ENCODE assay signal across 26 mouse cellular contexts in the genomic region with DNA sequence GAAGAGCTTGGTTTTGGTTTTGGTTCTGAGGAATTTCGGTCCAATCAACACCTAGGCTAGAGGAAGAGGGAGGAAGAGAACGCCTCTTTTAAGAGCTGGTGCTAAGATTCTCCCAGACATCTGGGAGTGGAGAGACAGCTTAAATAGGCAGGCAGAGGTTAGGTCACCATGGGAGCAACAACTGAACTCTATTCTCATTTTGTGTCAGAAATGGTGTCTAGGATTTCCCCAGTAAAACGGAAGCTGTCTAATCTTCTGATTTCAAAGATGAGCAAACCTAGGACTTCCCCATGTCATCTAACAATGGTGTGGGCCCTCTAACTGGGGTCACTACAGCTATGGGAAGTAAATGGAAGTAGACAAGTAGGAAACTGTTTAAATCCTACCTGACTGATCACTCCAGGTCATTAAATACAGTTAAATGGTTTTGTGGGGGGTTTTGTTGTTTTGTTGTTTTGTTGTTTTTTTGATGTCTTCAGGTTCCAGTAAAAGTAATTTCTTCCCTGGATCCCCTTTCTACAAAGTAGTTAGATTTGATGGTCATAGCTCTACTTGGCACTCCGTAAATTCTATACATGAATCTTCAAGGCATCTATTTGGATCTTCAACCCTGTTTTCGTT.
DNase-seq lines count a peak whose midpoint lies in the region; ATAC-seq and TF ChIP-seq lines count a peak whose summit lies in the region.
"Had no signal": no experiment of that assay in that cellular context is flagged by ENCODE, and none has a peak within 500 bp of the region (broad histone marks: within the 10 kb centered on the region; RNA-seq: fewer than 3 reads in every experiment).

No protein-coding gene starts in this region.

- no peaks in the 10 kb centered on the region for H3K79me2 ChIP-seq in CH12.LX (replicated peaks; ENCODE audit: control insufficient read depth, extremely low read depth, insufficient read depth, poor library complexity, severe bottlenecking)

- peak; percentile 12 for DNase-seq in heart, adult 11 months
- peak; percentile 92 for DNase-seq in CH12.LX (ENCODE audit: extremely low read depth)
- DNase-seq in urinary bladder, postnatal 25 days (ENCODE audit: low spot score) = no peak
- DNase-seq in right cerebral cortex, adult 2 months (ENCODE audit: low spot score in 2 of 2) = no peak
- DNase-seq: adrenal gland, postnatal 10 days; adrenal gland, postnatal 36 days; B cell, adult 2 months; cerebellum, adult 11 months; cerebellum, adult 2 months; cerebellum, postnatal 10 days; cerebellum, postnatal 36 days; embryo, embryonic 11 days; gastrocnemius, postnatal 25 days; heart, adult 2 months; kidney, adult 2 months had no signal

- peak; percentile 8 for TF ChIP-seq RAD21 in CH12.LX (IDR thresholded peaks at IDR 0.05; ENCODE audit: low read depth, low read length)

- H3K4me1 ChIP-seq in heart, embryonic 11.5 days (ENCODE audit: control insufficient read depth, insufficient read depth, low read length) = no peaks in the 10 kb centered on the region
- H3K4me1 ChIP-seq in CH12.LX (ENCODE audit: control insufficient read depth in 1 of 2, insufficient read depth in 2 of 2) = peaks cover 30 to 39% of the 10 kb centered on the region in 2 experiments
- H3K4me1 ChIP-seq: forebrain, embryonic 12.5 days; heart, embryonic 10.5 days; hindbrain, embryonic 12.5 days; hindbrain, embryonic 15.5 days had no signal

- TF ChIP-seq EP300 in CH12.LX (IDR thresholded peaks at IDR 0.05; ENCODE audit: low read length) = peak; percentile 98

- no peaks in the 10 kb centered on the region for H3K9me3 ChIP-seq in heart, embryonic 11.5 days (replicated peaks; ENCODE audit: control insufficient read depth, low read length)
- no peaks in the 10 kb centered on the region for H3K9me3 ChIP-seq in CH12.LX (replicated peaks; ENCODE audit: low read length)
- H3K9me3 ChIP-seq: embryonic facial prominence, embryonic 10.5 days; embryonic facial prominence, embryonic 13.5 days; forebrain, embryonic 12.5 days; forebrain, embryonic 15.5 days; heart, embryonic 10.5 days; hindbrain, embryonic 12.5 days; hindbrain, embryonic 15.5 days had no signal

- H3K4me3 ChIP-seq in heart, embryonic 11.5 days (ENCODE audit: low read depth, low read length) = no peak overlapping the region
- peak overlapping the region in 2 of 3 experiments; percentile 4 to 17 for H3K4me3 ChIP-seq in CH12.LX (replicated peaks in 1 of 3; ENCODE audit: low read depth in 2 of 3, low read length in 2 of 3, poor library complexity in 1 of 3)
- H3K4me3 ChIP-seq: embryonic facial prominence, embryonic 10.5 days; embryonic facial prominence, embryonic 13.5 days; erythroblast, embryonic 14.5 days; forebrain, embryonic 12.5 days; forebrain, embryonic 15.5 days; heart, adult 2 months; heart, embryonic 10.5 days; hindbrain, embryonic 12.5 days; hindbrain, embryonic 15.5 days had no signal

- H3K4me2 ChIP-seq in heart, embryonic 11.5 days = no peak overlapping the region
- H3K4me2 ChIP-seq in CH12.LX (ENCODE audit: insufficient read depth, low read depth, poor library complexity, severe bottlenecking) = peak overlapping the region; percentile 65; the same call in 1 of the 2 replicates
- H3K4me2 ChIP-seq: embryonic facial prominence, embryonic 13.5 days; forebrain, embryonic 12.5 days; forebrain, embryonic 15.5 days; hindbrain, embryonic 12.5 days; hindbrain, embryonic 15.5 days had no signal

- in situ Hi-C loops in CH12.LX (cut with MboI; ENCODE audit: low pct_ligation_motif_present, low pct_unique_long_range_greater_than_20kb, low sequenced_read_pairs) = loop anchor here (25.0 kb wide), 1 partner anchor 608 kb away; a partner anchor contains a TSS

- H3K36me3 ChIP-seq in heart, embryonic 11.5 days (ENCODE audit: control insufficient read depth, insufficient read depth, low read length) = no peaks in the 10 kb centered on the region
- no peaks in the 10 kb centered on the region for H3K36me3 ChIP-seq in CH12.LX (replicated peaks in 1 of 2; ENCODE audit: control insufficient read depth in 1 of 2, insufficient read depth in 1 of 2, low read length in 1 of 2)
- H3K36me3 ChIP-seq: embryonic facial prominence, embryonic 10.5 days; embryonic facial prominence, embryonic 13.5 days; forebrain, embryonic 12.5 days; forebrain, embryonic 15.5 days; heart, embryonic 10.5 days; hindbrain, embryonic 12.5 days; hindbrain, embryonic 15.5 days had no signal

- H3K9ac ChIP-seq in heart, embryonic 11.5 days (ENCODE audit: low read depth, low read length) = no peak overlapping the region
- peak overlapping the region; percentile 85 for H3K9ac ChIP-seq in CH12.LX (ENCODE audit: insufficient read depth, low read depth)
- H3K9ac ChIP-seq: embryonic facial prominence, embryonic 13.5 days; forebrain, embryonic 12.5 days; forebrain, embryonic 15.5 days; hindbrain, embryonic 12.5 days; hindbrain, embryonic 15.5 days had no signal

- dilution Hi-C loops in CH12.LX (cut with MboI; ENCODE audit: extremely low pct_ligation_motif_present, extremely low pct_unique_long_range_greater_than_20kb, low sequenced_read_pairs) = no loop called here

- WGBS in heart, embryonic 11.5 days (ENCODE audit: insufficient replicate concordance) = 83% methylated on average over 5 of the region's 5 CpGs

- no peak overlapping the region for H3K27ac ChIP-seq in heart, embryonic 11.5 days (ENCODE audit: low read depth, low read length)
- H3K27ac ChIP-seq in CH12.LX (ENCODE audit: insufficient read depth, low read depth) = peak overlapping the region; percentile 100
- H3K27ac ChIP-seq: embryonic facial prominence, embryonic 10.5 days; embryonic facial prominence, embryonic 13.5 days; forebrain, embryonic 12.5 days; forebrain, embryonic 15.5 days; heart, adult 2 months; heart, embryonic 10.5 days; hindbrain, embryonic 12.5 days; hindbrain, embryonic 15.5 days had no signal

- TF ChIP-seq CTCF in CH12.LX (conservative IDR thresholded peaks at IDR 0.05 in 1 of 2, IDR thresholded peaks at IDR 0.05 in 1 of 2; ENCODE audit: low read depth in 2 of 2, low read length in 2 of 2) = no peak

- no peak for ATAC-seq in heart, embryonic 11.5 days (replicated peaks; ENCODE audit: insufficient number of reproducible peaks, low FRiP score, low TSS enrichment)
- peak; percentile 70 for ATAC-seq in inflammation-experienced regulatory T-cells, adult 6 months
- ATAC-seq: forebrain, embryonic 15.5 days; intestine, embryonic 16.5 days had no signal

- peak; percentile 28; the same call in 1 of the 2 replicates for TF ChIP-seq POLR2A in CH12.LX (IDR thresholded peaks at IDR 0.05; ENCODE audit: low read depth, low read length)

- no peaks in the 10 kb centered on the region for H3K27me3 ChIP-seq in heart, embryonic 11.5 days (ENCODE audit: control insufficient read depth, insufficient read depth, low read length)
- no peaks in the 10 kb centered on the region for H3K27me3 ChIP-seq in CH12.LX (replicated peaks)
- H3K27me3 ChIP-seq: forebrain, embryonic 12.5 days; forebrain, embryonic 15.5 days; hindbrain, embryonic 12.5 days; hindbrain, embryonic 15.5 days had no signal

TF ChIP-seq in CH12.LX, 34 proteins besides CTCF, POLR2A, EP300 and RAD21 (continues in another document):
- no peak for TF ChIP-seq USF2 (conservative IDR thresholded peaks at IDR 0.05; ENCODE audit: low read depth, low read length)
- peak; percentile 98 for TF ChIP-seq IRF4 (IDR thresholded peaks at IDR 0.05; ENCODE audit: low read depth, low read length)
- TF ChIP-seq NELFE (IDR thresholded peaks at IDR 0.05; ENCODE audit: low read depth, low read length) = no peak
- peak; percentile 90 for TF ChIP-seq SIN3A (IDR thresholded peaks at IDR 0.05; ENCODE audit: low read length)
- peak; percentile 34; the same call in 1 of the 2 replicates for TF ChIP-seq UBTF (IDR thresholded peaks at IDR 0.05; ENCODE audit: low read depth, low read length)
- peak; percentile 47; the same call in 1 of the 2 replicates for TF ChIP-seq HCFC1 (IDR thresholded peaks at IDR 0.05; ENCODE audit: low read depth, low read length)
- no peak for TF ChIP-seq POLR2AphosphoS2 (IDR thresholded peaks at IDR 0.05; ENCODE audit: low read depth, low read length)
- TF ChIP-seq CHD2 (IDR thresholded peaks at IDR 0.05; ENCODE audit: low read length) = peak; percentile 82
- TF ChIP-seq MAZ (IDR thresholded peaks at IDR 0.05; ENCODE audit: low read depth, low read length) = peak; percentile 37; the same call in 1 of the 2 replicates
- TF ChIP-seq TCF12 (IDR thresholded peaks at IDR 0.05; ENCODE audit: low read depth, low read length) = peak; percentile 90
- no peak for TF ChIP-seq PAX5 (IDR thresholded peaks at IDR 0.05; ENCODE audit: low read length)
- peak; percentile 75 for TF ChIP-seq MAFK (IDR thresholded peaks at IDR 0.05; ENCODE audit: insufficient replicate concordance, low read length)
- no peak for TF ChIP-seq ZC3H11A (IDR thresholded peaks at IDR 0.05; ENCODE audit: low read depth, low read length)
- TF ChIP-seq JUND (conservative IDR thresholded peaks at IDR 0.05; ENCODE audit: low read depth, low read length) = peak; percentile 95
- peak; percentile 2; the same call in 1 of the 2 replicates for TF ChIP-seq SMC3 (IDR thresholded peaks at IDR 0.05; ENCODE audit: low read depth, low read length)
- TF ChIP-seq ZKSCAN1 (IDR thresholded peaks at IDR 0.05; ENCODE audit: borderline replicate concordance, low read depth, low read length) = no peak
- TF ChIP-seq NRF1 (IDR thresholded peaks at IDR 0.05; ENCODE audit: low read depth, low read length) = no peak
- TF ChIP-seq KAT2A (IDR thresholded peaks at IDR 0.05; ENCODE audit: insufficient replicate concordance, low read length) = 0 out of 2 replicates have a peak, but pooled peaks have one; percentile 40
- TF ChIP-seq MAX (IDR thresholded peaks at IDR 0.05; ENCODE audit: low read length) = no peak
- no peak for TF ChIP-seq USF1 (IDR thresholded peaks at IDR 0.05; ENCODE audit: low read depth, low read length)
- TF ChIP-seq TBP (conservative IDR thresholded peaks at IDR 0.05; ENCODE audit: low read depth, low read length) = peak; percentile 88
- peak; percentile 72; the same call in 1 of the 2 replicates for TF ChIP-seq E2F4 (IDR thresholded peaks at IDR 0.05; ENCODE audit: insufficient replicate concordance, low read depth, low read length)
- TF ChIP-seq RCOR1 (conservative IDR thresholded peaks at IDR 0.05; ENCODE audit: low read depth, low read length) = peak; percentile 89; the same call in 1 of the 2 replicates
- no peak for TF ChIP-seq ZMIZ1 (IDR thresholded peaks at IDR 0.05; ENCODE audit: low read depth, low read length)
- peak; percentile 93; the same call in 1 of the 2 replicates for TF ChIP-seq CHD1 (IDR thresholded peaks at IDR 0.05; ENCODE audit: low read depth, low read length)
- peak; percentile 60; the same call in 1 of the 2 replicates for TF ChIP-seq MYC (IDR thresholded peaks at IDR 0.05; ENCODE audit: low read depth, low read length)
- peak; percentile 83 for TF ChIP-seq BHLHE40 (IDR thresholded peaks at IDR 0.05; ENCODE audit: low read depth, low read length)
- peak; percentile 94 for TF ChIP-seq MEF2A (IDR thresholded peaks at IDR 0.05; ENCODE audit: borderline replicate concordance, low read depth, low read length)

Comparison
In these comparisons a context has a peak if more than half of its experiments do, and no peak if none do; other contexts are left out.
1. DNase-seq: peak in heart, adult 11 months (single experiment) and CH12.LX (single experiment); none in urinary bladder, postnatal 25 days (single experiment) and right cerebral cortex, adult 2 months (0 of 2).